Mouse (Mus musculus) urinary bladder, postnatal 4 days (tissue): ENCODE measurements around the gene Tnfaip2.

Source experiments
- DNase-seq, 2 experiments: peaks; one replicate each; pipeline ENCODE4 v3.0.0; 2021 to 2022; ENCODE audit warnings: low spot score in 2 of 2

The Tnfaip2 gene

GRCm38 (mm10) chr12:111427438-111428113, 14.7 kb upstream of the Tnfaip2 start:
- DNase-seq, result no peak

- DNase-seq, result no peak
Observed at GRCm38 (mm10) chr12:111428364-111428763, 13.9 kb upstream of the Tnfaip2 start.

- peak in 1 of 2 experiments; percentile 48 for DNase-seq
Observed at GRCm38 (mm10) chr12:111428961-111429911, 13.0 kb upstream of the Tnfaip2 start.

GRCm38 (mm10) chr12:111430049-111430867, 12.0 kb upstream of the Tnfaip2 start:
- no peak for DNase-seq

GRCm38 (mm10) chr12:111430868-111431817, 11.1 kb upstream of the Tnfaip2 start:
- DNase-seq, result no peak

GRCm38 (mm10) chr12:111432097-111432496, 10.2 kb upstream of the Tnfaip2 start:
- DNase-seq, result no peak

GRCm38 (mm10) chr12:111432751-111433331, 9.4 kb upstream of the Tnfaip2 start:
- no peak for DNase-seq

- DNase-seq, result no peak
Observed at GRCm38 (mm10) chr12:111434164-111434744, 8.0 kb upstream of the Tnfaip2 start.

GRCm38 (mm10) chr12:111434745-111435327, 7.4 kb upstream of the Tnfaip2 start:
- no peak for DNase-seq

- no peak for DNase-seq
Observed at GRCm38 (mm10) chr12:111436170-111436569, 6.1 kb upstream of the Tnfaip2 start.

GRCm38 (mm10) chr12:111436640-111437039, 5.6 kb upstream of the Tnfaip2 start:
- DNase-seq, result no peak

- DNase-seq, result no peak
Observed at GRCm38 (mm10) chr12:111437222-111437900, 4.9 kb upstream of the Tnfaip2 start.

GRCm38 (mm10) chr12:111438850-111439249, 3.4 kb upstream of the Tnfaip2 start:
- no peak for DNase-seq

- no peak for DNase-seq
Observed at GRCm38 (mm10) chr12:111440701-111441373, 1.4 kb upstream of the Tnfaip2 start.

GRCm38 (mm10) chr12:111441523-111441922, 746 bp upstream of the Tnfaip2 start:
- no peak for DNase-seq

GRCm38 (mm10) chr12:111443011-111443870, 972 bp downstream of the Tnfaip2 start:
- no peak for DNase-seq
